ENCODE assay signal across 19 mouse cellular contexts in genomic region chr1:187119300-187119699, GRCm38 (mm10).
A peak's percentile ranks its signal among the peaks of the same experiment; 100 is the strongest.
DNase-seq lines count a peak whose midpoint lies in the region; ATAC-seq and TF ChIP-seq lines count a peak whose summit lies in the region.
"Had no signal": no experiment of that assay in that cellular context is flagged by ENCODE, and none has a peak within 500 bp of the region (broad histone marks: within the 10 kb centered on the region; RNA-seq: fewer than 3 reads in every experiment).

No protein-coding gene starts in this region.

- peak; percentile 72 for DNase-seq in layer of hippocampus, adult 9-10 months (ENCODE audit: low spot score)
- peak; percentile 40 to 73 for DNase-seq in left cerebral cortex, postnatal 10 days (ENCODE audit: extremely low spot score in 1 of 2, low spot score in 2 of 2)
- peak; percentile 92 for DNase-seq in telencephalon, adult 2 months (ENCODE audit: low read depth, low spot score)
- no peak for DNase-seq in thymus, adult 2 months
- DNase-seq in adrenal gland, adult 2 months: no peak
- DNase-seq: B cell, adult 2 months; cerebellum, adult 18-20 months; heart, adult 2 months; heart, postnatal 14 days; kidney, adult 2 months had no signal

- H3K27me3 ChIP-seq in megakaryocyte, embryonic 14.5 days (replicated peaks): no peaks in the 10 kb centered on the region
- H3K27me3 ChIP-seq in hindbrain, embryonic 16.5 days (replicated peaks; ENCODE audit: control insufficient read depth, insufficient read depth, low read length): no peaks in the 10 kb centered on the region
- no peaks in the 10 kb centered on the region for H3K27me3 ChIP-seq in thymus, adult 2 months (ENCODE audit: control insufficient read depth, insufficient read depth, low read length)
- H3K27me3 ChIP-seq: embryonic facial prominence, embryonic 13.5 days; liver, embryonic 12.5 days; lung, embryonic 15.5 days had no signal

- TF ChIP-seq POLR2A in thymus, adult 2 months (IDR thresholded peaks at IDR 0.05; ENCODE audit: control insufficient read depth, extremely low read depth, insufficient read depth, low read length, poor library complexity): no peak

- no peak for ATAC-seq in megakaryocyte, adult 5-6 weeks (ENCODE audit: poor library complexity, severe bottlenecking)
- ATAC-seq in hindbrain, embryonic 16.5 days: no peak

- H3K4me2 ChIP-seq in hindbrain, embryonic 16.5 days (ENCODE audit: low read length): no peak overlapping the region
- H3K4me2 ChIP-seq: embryonic facial prominence, embryonic 13.5 days; hindbrain, embryonic 14.5 days; liver, embryonic 12.5 days; lung, embryonic 15.5 days; neural tube, embryonic 15.5 days had no signal

- H3K4me1 ChIP-seq in megakaryocyte, embryonic 14.5 days: no peaks in the 10 kb centered on the region
- no peaks in the 10 kb centered on the region for H3K4me1 ChIP-seq in hindbrain, embryonic 16.5 days (ENCODE audit: control insufficient read depth, insufficient read depth, low read depth, low read length)
- no peaks in the 10 kb centered on the region for H3K4me1 ChIP-seq in thymus, adult 2 months (replicated peaks; ENCODE audit: control insufficient read depth, insufficient read depth, low read length)
- H3K4me1 ChIP-seq: embryonic facial prominence, embryonic 13.5 days; limb, embryonic 10.5 days; liver, embryonic 12.5 days; neural tube, embryonic 15.5 days had no signal

- H3K4me3 ChIP-seq in megakaryocyte, embryonic 14.5 days (replicated peaks): peak overlapping the region; percentile 48
- H3K4me3 ChIP-seq in hindbrain, embryonic 16.5 days (ENCODE audit: low read length): no peak overlapping the region
- H3K4me3 ChIP-seq in thymus, adult 2 months (ENCODE audit: control insufficient read depth, insufficient read depth, low read length): no peak overlapping the region
- H3K4me3 ChIP-seq: embryonic facial prominence, embryonic 13.5 days; heart, adult 2 months; limb, embryonic 10.5 days; liver, embryonic 12.5 days; lung, embryonic 15.5 days; neural tube, embryonic 15.5 days had no signal

- WGBS in hindbrain, embryonic 16.5 days: 95% methylated on average over 6 of the region's 6 CpGs
- 93% methylated on average over 6 of the region's 6 CpGs for WGBS in thymus, adult 2 months

- H3K9ac ChIP-seq in hindbrain, embryonic 16.5 days (ENCODE audit: low read depth, low read length): no peak overlapping the region
- H3K9ac ChIP-seq: embryonic facial prominence, embryonic 13.5 days; hindbrain, embryonic 14.5 days; liver, embryonic 12.5 days; lung, embryonic 15.5 days; neural tube, embryonic 15.5 days had no signal

- intact Hi-C loops in left cerebral cortex, postnatal 10 days (cut with DNase I): no loop called here

- no peak for TF ChIP-seq CTCF in thymus, adult 2 months (IDR thresholded peaks at IDR 0.05; ENCODE audit: borderline replicate concordance, control insufficient read depth, extremely low read depth, insufficient read depth, low read length, poor library complexity)

- H3K36me3 ChIP-seq in megakaryocyte, embryonic 14.5 days (replicated peaks; ENCODE audit: low read length): no peaks in the 10 kb centered on the region
- H3K36me3 ChIP-seq in hindbrain, embryonic 16.5 days (ENCODE audit: control insufficient read depth, insufficient read depth, low read length): no peaks in the 10 kb centered on the region
- no peaks in the 10 kb centered on the region for H3K36me3 ChIP-seq in thymus, adult 2 months (ENCODE audit: control insufficient read depth, insufficient read depth, low read length)
- H3K36me3 ChIP-seq: embryonic facial prominence, embryonic 13.5 days; limb, embryonic 10.5 days; liver, embryonic 12.5 days; lung, embryonic 15.5 days; neural tube, embryonic 15.5 days had no signal

- H3K9me3 ChIP-seq in megakaryocyte, embryonic 14.5 days: peaks cover 34% of the 10 kb centered on the region
- H3K9me3 ChIP-seq in hindbrain, embryonic 16.5 days (ENCODE audit: control insufficient read depth, low read length): no peaks in the 10 kb centered on the region
- H3K9me3 ChIP-seq: embryonic facial prominence, embryonic 13.5 days; limb, embryonic 10.5 days; liver, embryonic 12.5 days; lung, embryonic 15.5 days; neural tube, embryonic 15.5 days had no signal

- no peak overlapping the region for H3K27ac ChIP-seq in hindbrain, embryonic 16.5 days (ENCODE audit: low read depth, low read length)
- no peak overlapping the region for H3K27ac ChIP-seq in thymus, adult 2 months (ENCODE audit: control insufficient read depth, insufficient read depth, low read length)
- H3K27ac ChIP-seq: embryonic facial prominence, embryonic 13.5 days; heart, adult 2 months; hindbrain, embryonic 14.5 days; limb, embryonic 10.5 days; liver, embryonic 12.5 days; lung, embryonic 15.5 days; neural tube, embryonic 15.5 days had no signal

Comparison
In these comparisons a context has a peak if more than half of its experiments do, and no peak if none do; other contexts are left out.
1. DNase-seq: peak in layer of hippocampus, adult 9-10 months (single experiment), left cerebral cortex, postnatal 10 days (2 of 2) and telencephalon, adult 2 months (single experiment); none in thymus, adult 2 months (single experiment) and adrenal gland, adult 2 months (single experiment).